Mouse (Mus musculus): Measurements from ENCODE around the gene Tekt4. TPM values are rescaled to one million over a fixed set of nuclear protein-coding genes. Genes with fewer than 3 reads are reported as not detected.

Gene Tekt4
- polyA plus RNA-seq, 1 experiment from 2014 or later: not detected

DNA sequence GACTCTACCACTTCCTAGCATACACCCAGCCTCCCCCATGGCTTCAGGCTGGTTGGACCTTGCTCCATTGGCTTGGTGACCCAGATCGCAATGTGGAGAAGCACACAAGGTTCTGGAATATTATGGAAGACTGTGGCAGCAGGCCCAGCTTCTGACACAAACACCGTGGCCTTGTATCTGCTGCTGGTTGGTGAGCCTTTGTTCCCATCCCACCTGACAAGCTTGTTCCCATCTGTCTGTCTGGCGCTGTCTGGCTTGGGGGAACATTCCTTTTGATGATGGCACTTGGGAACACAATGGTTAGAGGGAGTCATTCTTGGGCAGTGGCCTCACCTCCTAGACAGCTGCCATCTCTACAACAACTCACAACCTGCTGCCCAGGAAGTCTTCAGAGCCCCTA is 33.4 kb upstream of the Tekt4 start:
- Histone ChIP-seq H3K27ac (no peak overlapping the region), H3K36me3 (ENCODE audit: inconsistent target) (no peaks in the 10 kb centered on the region), H3K4me3 (ENCODE audit: inconsistent target) (no peak overlapping the region), H3K79me2 (ENCODE audit: inconsistent target) (no peaks in the 10 kb centered on the region)
- WGBS (ENCODE audit: missing documents): 98% methylated on average over 3 of the region's 3 CpGs

GRCm38 (mm10) chr17:25424526-25425080 is 29.8 kb upstream of the Tekt4 start:
- 78% methylated on average over 8 of the region's 8 CpGs for WGBS (ENCODE audit: missing documents)
- Histone ChIP-seq H3K36me3 (ENCODE audit: inconsistent target) (no peaks in the 10 kb centered on the region), H3K79me2 (ENCODE audit: inconsistent target) (no peaks in the 10 kb centered on the region), H3K27ac (no peak overlapping the region), H3K4me3 (ENCODE audit: inconsistent target) (no peak overlapping the region)

DNA sequence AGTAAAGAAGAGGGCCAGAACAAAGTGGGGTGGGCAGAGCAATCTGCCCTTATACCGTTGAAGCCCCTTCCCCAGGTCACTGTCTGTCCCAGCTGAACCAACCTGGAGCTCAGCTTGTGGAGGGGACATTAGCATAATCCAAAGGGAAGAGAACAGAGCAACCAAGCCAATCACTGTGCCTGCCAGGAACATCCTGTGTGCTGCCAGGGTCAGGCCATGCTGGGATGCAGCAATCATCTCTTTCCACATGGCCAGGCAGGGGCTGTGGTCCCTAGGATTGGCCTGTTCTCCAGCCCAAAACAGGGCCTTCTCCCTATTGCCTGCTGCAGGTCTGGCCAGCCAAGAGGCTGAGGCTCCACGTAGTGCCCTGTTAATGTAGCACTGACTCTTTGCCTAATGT is 28.4 kb upstream of the Tekt4 start:
- WGBS (ENCODE audit: missing documents): 73% methylated on average over 2 of the region's 2 CpGs
- no peaks in the 10 kb centered on the region for H3K79me2 ChIP-seq (ENCODE audit: inconsistent target)

DNA sequence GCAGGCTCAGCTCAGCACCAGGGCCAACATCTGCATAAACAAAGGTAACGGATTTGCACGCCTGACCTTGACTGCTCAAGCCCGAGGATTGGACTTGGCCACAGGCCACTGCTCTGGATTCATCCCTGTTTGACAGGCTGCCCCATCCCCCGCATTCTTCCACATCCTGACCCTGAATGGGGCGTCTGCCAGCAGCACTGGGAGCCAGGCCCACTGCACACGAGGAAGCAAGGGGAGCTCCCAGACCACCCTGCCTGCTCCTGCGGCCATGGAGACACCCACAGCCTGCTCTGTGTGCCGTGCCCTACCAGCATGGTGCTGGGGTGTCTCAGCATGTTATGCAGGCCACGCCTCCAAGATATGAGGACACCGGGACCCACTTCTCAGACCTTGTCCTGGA is 27.0 kb upstream of the Tekt4 start:
- WGBS (ENCODE audit: missing documents): 69% methylated on average over 10 of the region's 10 CpGs
- Histone ChIP-seq H3K79me2 (ENCODE audit: inconsistent target) (no peaks in the 10 kb centered on the region), H3K27ac (no peak overlapping the region), H3K36me3 (ENCODE audit: inconsistent target) (no peaks in the 10 kb centered on the region), H3K4me3 (ENCODE audit: inconsistent target) (no peak overlapping the region)

More for the DNA sequence above, 28.4 kb upstream of the Tekt4 start:
- no peak overlapping the region for H3K27ac ChIP-seq
- no peak overlapping the region for H3K4me3 ChIP-seq (ENCODE audit: inconsistent target)
- no peaks in the 10 kb centered on the region for H3K36me3 ChIP-seq (ENCODE audit: inconsistent target)

- Histone ChIP-seq H3K79me2 (ENCODE audit: inconsistent target) (no peaks in the 10 kb centered on the region), H3K27ac (no peak overlapping the region), H3K36me3 (ENCODE audit: inconsistent target) (no peaks in the 10 kb centered on the region), H3K4me3 (ENCODE audit: inconsistent target) (no peak overlapping the region)
- 46% methylated on average over 5 of the region's 5 CpGs for WGBS (ENCODE audit: missing documents)
Observed at GRCm38 (mm10) chr17:25429240-25429639, 25.2 kb upstream of the Tekt4 start.

GRCm38 (mm10) chr17:25429886-25430285 is 24.5 kb upstream of the Tekt4 start:
- Histone ChIP-seq H3K36me3 (ENCODE audit: inconsistent target) (no peaks in the 10 kb centered on the region), H3K79me2 (ENCODE audit: inconsistent target) (no peaks in the 10 kb centered on the region), H3K27ac (no peak overlapping the region), H3K4me3 (ENCODE audit: inconsistent target) (no peak overlapping the region)
- 25% methylated on average over 6 of the region's 6 CpGs for WGBS (ENCODE audit: missing documents)

GRCm38 (mm10) chr17:25430534-25430933 is 23.9 kb upstream of the Tekt4 start:
- WGBS (ENCODE audit: missing documents): 34% methylated on average over 8 of the region's 8 CpGs
- Histone ChIP-seq H3K27ac (no peak overlapping the region), H3K79me2 (ENCODE audit: inconsistent target) (no peaks in the 10 kb centered on the region), H3K4me3 (ENCODE audit: inconsistent target) (no peak overlapping the region), H3K36me3 (ENCODE audit: inconsistent target) (no peaks in the 10 kb centered on the region)

GRCm38 (mm10) chr17:25432433-25433181 is 21.8 kb upstream of the Tekt4 start:
- Histone ChIP-seq H3K36me3 (ENCODE audit: inconsistent target) (no peaks in the 10 kb centered on the region), H3K79me2 (ENCODE audit: inconsistent target) (no peaks in the 10 kb centered on the region), H3K4me3 (ENCODE audit: inconsistent target) (no peak overlapping the region), H3K27ac (no peak overlapping the region)
- WGBS (ENCODE audit: missing documents): 2% methylated on average over 48 of the region's 53 CpGs

DNA sequence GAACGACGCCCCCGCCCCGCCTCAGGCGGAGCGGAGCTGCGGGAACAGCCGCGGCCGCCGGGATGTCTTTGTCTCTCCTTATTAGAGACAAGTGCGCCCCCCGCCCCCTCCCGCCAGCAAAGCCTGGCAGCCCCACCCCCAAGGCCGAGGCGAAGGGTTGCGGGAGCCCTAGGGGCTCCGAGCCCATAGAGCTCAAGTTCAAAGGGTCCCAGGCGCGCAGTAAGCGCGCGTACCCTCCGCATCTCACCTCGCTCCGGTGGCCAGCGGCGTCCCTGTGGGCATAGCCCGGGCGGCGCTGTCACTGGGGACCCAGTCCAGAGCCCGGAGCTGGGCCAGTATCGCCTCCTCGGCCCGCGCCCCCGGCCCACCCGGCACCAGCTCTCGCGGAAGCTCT is 21.2 kb upstream of the Tekt4 start:
- H3K36me3 ChIP-seq (ENCODE audit: inconsistent target): no peaks in the 10 kb centered on the region
- 5% methylated on average over 40 of the region's 40 CpGs for WGBS (ENCODE audit: missing documents)
- H3K79me2 ChIP-seq (ENCODE audit: inconsistent target): no peaks in the 10 kb centered on the region
- no peak overlapping the region for H3K4me3 ChIP-seq (ENCODE audit: inconsistent target)
- H3K27ac ChIP-seq: no peak overlapping the region

GRCm38 (mm10) chr17:25433617-25434606 is 20.5 kb upstream of the Tekt4 start, which contains the start of gene Cacna1h:
Gene Cacna1h, minus strand, starts transcription at chr17:25433783.
- no peaks in the 10 kb centered on the region for H3K36me3 ChIP-seq (ENCODE audit: inconsistent target)
- no peak within 1 kb of the TSS for H3K4me3 ChIP-seq (ENCODE audit: inconsistent target)
- H3K79me2 ChIP-seq (ENCODE audit: inconsistent target): no peaks in the 10 kb centered on the region
- 2% methylated on average over 85 of the region's 103 CpGs for WGBS (ENCODE audit: missing documents)
- no peak within 1 kb of the TSS for H3K27ac ChIP-seq

DNA sequence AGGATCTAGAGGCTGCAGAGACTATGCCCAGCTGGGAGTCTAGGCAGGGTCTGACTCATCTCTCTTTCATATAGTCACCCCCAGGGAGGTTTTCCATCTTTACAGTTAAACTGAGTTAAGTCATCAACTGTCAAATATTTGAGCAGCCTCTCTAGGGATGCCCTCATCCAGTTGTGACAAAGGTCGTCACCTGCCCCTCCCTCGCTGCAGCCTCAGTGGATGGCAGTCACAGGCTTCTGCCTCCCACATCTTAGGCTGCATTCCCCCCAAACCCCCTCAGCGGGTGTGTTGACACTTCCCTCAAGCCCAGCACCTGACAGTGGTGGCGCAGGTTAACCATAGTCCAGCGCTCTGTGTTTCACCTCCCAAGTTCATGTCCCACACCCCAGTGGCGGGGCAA is 13.0 kb upstream of the Tekt4 start:
- no peaks in the 10 kb centered on the region for H3K36me3 ChIP-seq (ENCODE audit: inconsistent target)
- H3K79me2 ChIP-seq (ENCODE audit: inconsistent target): no peaks in the 10 kb centered on the region
- WGBS (ENCODE audit: missing documents): 79% methylated on average over 6 of the region's 6 CpGs
- no peak overlapping the region for H3K27ac ChIP-seq
- H3K4me3 ChIP-seq (ENCODE audit: inconsistent target): no peak overlapping the region

DNA sequence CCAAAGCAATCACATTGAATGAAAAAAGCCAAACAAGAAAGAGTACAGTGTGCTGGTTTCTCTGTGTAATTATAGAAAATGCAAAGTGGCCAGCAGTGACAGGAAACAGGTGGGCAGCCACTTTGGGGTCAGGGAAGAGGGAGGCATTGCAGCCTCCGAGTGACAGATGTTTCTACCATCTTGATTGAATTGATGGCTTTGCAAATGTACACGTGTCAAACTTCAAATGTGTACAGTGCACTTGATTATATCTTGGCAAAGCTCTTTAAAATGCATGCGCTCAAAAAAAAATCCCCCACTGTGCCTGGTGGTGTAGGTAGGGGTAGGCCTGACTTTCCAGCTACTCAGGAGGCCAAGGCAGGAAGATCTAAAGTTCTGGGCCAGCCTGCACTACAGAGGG is 11.5 kb upstream of the Tekt4 start:
- no peaks in the 10 kb centered on the region for H3K36me3 ChIP-seq (ENCODE audit: inconsistent target)
- WGBS (ENCODE audit: missing documents): 58% methylated on average over 3 of the region's 3 CpGs
- H3K27ac ChIP-seq: no peak overlapping the region
- no peak overlapping the region for H3K4me3 ChIP-seq (ENCODE audit: inconsistent target)
- no peaks in the 10 kb centered on the region for H3K79me2 ChIP-seq (ENCODE audit: inconsistent target)

DNA sequence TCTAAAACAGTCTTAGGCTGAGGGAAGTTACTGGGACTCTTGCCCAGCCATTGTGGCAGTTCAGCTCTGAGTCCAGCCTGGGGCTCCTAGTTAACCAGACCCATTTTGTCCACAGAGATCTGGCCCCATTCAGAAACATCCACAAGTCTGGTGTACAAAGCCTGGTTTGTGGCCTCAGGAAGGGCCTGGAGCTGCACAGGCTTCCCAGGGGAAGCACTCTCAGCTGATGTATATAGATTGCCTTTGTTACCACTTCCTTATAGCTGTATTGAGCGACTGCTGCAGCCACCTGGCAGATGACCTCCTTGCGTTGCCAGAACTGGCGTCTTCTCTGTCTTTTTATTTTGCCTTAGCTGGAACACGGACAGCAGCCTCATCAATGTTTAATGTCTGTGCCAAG is 9.3 kb upstream of the Tekt4 start:
- H3K36me3 ChIP-seq (ENCODE audit: inconsistent target): no peaks in the 10 kb centered on the region
- no peaks in the 10 kb centered on the region for H3K79me2 ChIP-seq (ENCODE audit: inconsistent target)
- no peak overlapping the region for H3K4me3 ChIP-seq (ENCODE audit: inconsistent target)
- 30% methylated on average over 4 of the region's 4 CpGs for WGBS (ENCODE audit: missing documents)
- H3K27ac ChIP-seq: no peak overlapping the region

- H3K36me3 ChIP-seq (ENCODE audit: inconsistent target): no peaks in the 10 kb centered on the region
- no peak overlapping the region for H3K27ac ChIP-seq
- 97% methylated on average over 3 of the region's 3 CpGs for WGBS (ENCODE audit: missing documents)
- no peaks in the 10 kb centered on the region for H3K79me2 ChIP-seq (ENCODE audit: inconsistent target)
- H3K4me3 ChIP-seq (ENCODE audit: inconsistent target): no peak overlapping the region
Observed at GRCm38 (mm10) chr17:25445841-25446240, 8.6 kb upstream of the Tekt4 start.

GRCm38 (mm10) chr17:25447865-25448264 is 6.5 kb upstream of the Tekt4 start:
- 84% methylated on average over 12 of the region's 12 CpGs for WGBS (ENCODE audit: missing documents)
- H3K4me3 ChIP-seq (ENCODE audit: inconsistent target): no peak overlapping the region

More at GRCm38 (mm10) chr17:25447865-25448264, 6.5 kb upstream of the Tekt4 start:
- Histone ChIP-seq H3K79me2 (ENCODE audit: inconsistent target) (no peaks in the 10 kb centered on the region), H3K36me3 (ENCODE audit: inconsistent target) (no peaks in the 10 kb centered on the region), H3K27ac (no peak overlapping the region)
